Mouse (Mus musculus): Measurements from ENCODE around the gene Pmm1.

DNA sequence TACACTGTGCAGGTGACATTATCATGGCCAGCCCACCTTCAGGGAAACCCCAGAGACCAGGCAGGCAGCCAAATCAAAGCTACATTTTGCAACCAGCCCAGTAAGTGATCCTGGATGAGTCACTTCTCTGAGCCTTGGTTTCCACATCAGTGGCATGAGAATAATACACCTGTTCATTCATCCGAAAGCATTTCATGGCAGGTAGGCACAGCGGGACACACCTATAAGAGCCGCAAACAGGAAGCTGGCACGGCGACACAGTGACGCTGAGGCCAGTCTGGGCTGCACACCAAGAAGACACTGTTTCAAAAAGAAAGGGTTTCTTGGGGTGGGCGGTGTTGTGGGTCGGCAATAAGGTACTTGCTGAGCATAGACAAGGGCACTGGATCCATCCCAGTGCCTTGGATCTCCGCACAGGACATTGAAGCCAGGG lies 6.6 kb downstream of the Pmm1 start:
- TF ChIP-seq CTCF (IDR thresholded peaks at IDR 0.05; ENCODE audit: borderline replicate concordance, control insufficient read depth, extremely low read depth, insufficient read depth, low read length, poor library complexity) (no peak), POLR2A (IDR thresholded peaks at IDR 0.05; ENCODE audit: control insufficient read depth, extremely low read depth, insufficient read depth, low read length, poor library complexity) (no peak)

All from thymus, adult 2 months (tissue).